Mouse (Mus musculus): ENCODE data around the gene Slc48a1. TPM values are rescaled to one million over a fixed set of nuclear protein-coding genes. Genes with fewer than 3 reads are reported as not detected.

Slc48a1 gene
- polyA plus RNA-seq, 1 experiment from 2014 or later: 46.8 TPM

DNA sequence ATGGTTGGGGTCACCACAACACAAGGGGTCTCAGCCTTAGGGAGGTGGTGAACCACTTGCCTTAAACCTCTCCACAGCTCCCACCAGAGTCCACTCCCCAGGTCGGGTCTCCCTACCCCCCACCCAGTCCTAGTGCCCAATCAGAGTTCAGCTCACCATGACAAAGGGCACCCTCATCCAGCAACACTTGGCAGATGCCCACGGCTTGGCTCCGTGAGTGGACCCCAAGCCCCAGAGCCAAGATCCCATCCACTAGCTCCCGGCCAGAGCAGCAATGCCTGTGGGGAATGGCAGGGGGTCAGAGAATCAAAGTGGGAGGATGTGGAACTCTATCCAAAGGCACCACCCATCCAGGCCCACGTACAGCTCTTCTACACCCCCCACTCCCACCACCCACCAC lies 17.4 kb upstream of the Slc48a1 start:
- ATAC-seq (ENCODE audit: low read depth): no peak
- WGBS: 62% methylated on average over 5 of the region's 5 CpGs
- H3K4me3 ChIP-seq (ENCODE audit: low read length): no peak overlapping the region
- no peaks in the 10 kb centered on the region for H3K27me3 ChIP-seq (ENCODE audit: control insufficient read depth, insufficient read depth, low read depth, low read length)
- peaks cover 35% of the 10 kb centered on the region for H3K4me1 ChIP-seq (replicated peaks; ENCODE audit: control insufficient read depth, insufficient read depth, low read length)
- no peak overlapping the region for H3K9ac ChIP-seq (ENCODE audit: low read length)
- no peak overlapping the region for H3K4me2 ChIP-seq (ENCODE audit: low read depth, low read length)
- H3K9me3 ChIP-seq (ENCODE audit: control insufficient read depth, low read length): no peaks in the 10 kb centered on the region
- H3K27ac ChIP-seq (ENCODE audit: low read length): no peak overlapping the region
- H3K36me3 ChIP-seq (ENCODE audit: control insufficient read depth, insufficient read depth, low read length): no peaks in the 10 kb centered on the region; the same call in 1 of the 2 replicates

- Histone ChIP-seq H3K9me3 (ENCODE audit: control insufficient read depth, low read length) (no peaks in the 10 kb centered on the region), H3K36me3 (ENCODE audit: control insufficient read depth, insufficient read depth, low read length) (no peaks in the 10 kb centered on the region; the same call in 1 of the 2 replicates), H3K4me3 (ENCODE audit: low read length) (no peak overlapping the region), H3K27ac (ENCODE audit: low read length) (peak overlapping the region; percentile 78), H3K9ac (ENCODE audit: low read length) (peak overlapping the region; percentile 47; the same call in 1 of the 2 replicates), H3K27me3 (ENCODE audit: control insufficient read depth, insufficient read depth, low read depth, low read length) (no peaks in the 10 kb centered on the region), H3K4me1 (replicated peaks; ENCODE audit: control insufficient read depth, insufficient read depth, low read length) (peaks cover 40% of the 10 kb centered on the region), H3K4me2 (ENCODE audit: low read depth, low read length) (peak overlapping the region; percentile 25; the same call in 1 of the 2 replicates)
- 46% methylated on average over 13 of the region's 13 CpGs for WGBS
- 0 out of 2 replicates have a peak, but pooled peaks have one; percentile 4 for ATAC-seq (ENCODE audit: low read depth)
These were observed 16.9 kb upstream of the Slc48a1 start for GRCm38 (mm10) chr15:97761438-97761837.

DNA sequence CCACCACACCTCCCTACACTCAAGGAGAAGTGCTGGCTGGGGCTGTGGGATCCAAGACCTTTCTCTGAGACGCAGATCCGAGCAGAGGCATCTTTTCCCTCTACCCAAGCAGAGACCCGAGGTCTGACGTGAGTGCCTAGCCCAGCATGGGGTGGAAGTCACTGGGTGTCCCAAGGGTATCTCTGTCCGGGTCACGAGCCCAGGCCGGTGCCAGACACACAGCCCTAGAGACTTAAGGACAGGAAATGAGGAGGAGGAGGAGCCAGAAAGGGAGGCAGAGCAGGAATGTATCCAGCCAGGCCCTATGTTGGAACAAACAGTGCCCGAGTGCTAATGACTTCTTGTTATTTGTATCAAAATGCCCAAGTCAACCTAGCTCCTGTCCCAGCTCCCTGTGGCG lies 15.6 kb upstream of the Slc48a1 start:
- Histone ChIP-seq H3K4me3 (ENCODE audit: low read length) (no peak overlapping the region), H3K9ac (ENCODE audit: low read length) (no peak overlapping the region), H3K27ac (ENCODE audit: low read length) (peak overlapping the region; percentile 78), H3K4me1 (replicated peaks; ENCODE audit: control insufficient read depth, insufficient read depth, low read length) (peaks cover 49% of the 10 kb centered on the region), H3K36me3 (ENCODE audit: control insufficient read depth, insufficient read depth, low read length) (no peaks in the 10 kb centered on the region; the same call in 1 of the 2 replicates), H3K4me2 (ENCODE audit: low read depth, low read length) (no peak overlapping the region), H3K9me3 (ENCODE audit: control insufficient read depth, low read length) (no peaks in the 10 kb centered on the region), H3K27me3 (ENCODE audit: control insufficient read depth, insufficient read depth, low read depth, low read length) (peaks cover 3% of the 10 kb centered on the region; the same call in 1 of the 2 replicates)
- 47% methylated on average over 9 of the region's 9 CpGs for whole genome bisulfite sequencing
- no peak for ATAC-seq (ENCODE audit: low read depth)

DNA sequence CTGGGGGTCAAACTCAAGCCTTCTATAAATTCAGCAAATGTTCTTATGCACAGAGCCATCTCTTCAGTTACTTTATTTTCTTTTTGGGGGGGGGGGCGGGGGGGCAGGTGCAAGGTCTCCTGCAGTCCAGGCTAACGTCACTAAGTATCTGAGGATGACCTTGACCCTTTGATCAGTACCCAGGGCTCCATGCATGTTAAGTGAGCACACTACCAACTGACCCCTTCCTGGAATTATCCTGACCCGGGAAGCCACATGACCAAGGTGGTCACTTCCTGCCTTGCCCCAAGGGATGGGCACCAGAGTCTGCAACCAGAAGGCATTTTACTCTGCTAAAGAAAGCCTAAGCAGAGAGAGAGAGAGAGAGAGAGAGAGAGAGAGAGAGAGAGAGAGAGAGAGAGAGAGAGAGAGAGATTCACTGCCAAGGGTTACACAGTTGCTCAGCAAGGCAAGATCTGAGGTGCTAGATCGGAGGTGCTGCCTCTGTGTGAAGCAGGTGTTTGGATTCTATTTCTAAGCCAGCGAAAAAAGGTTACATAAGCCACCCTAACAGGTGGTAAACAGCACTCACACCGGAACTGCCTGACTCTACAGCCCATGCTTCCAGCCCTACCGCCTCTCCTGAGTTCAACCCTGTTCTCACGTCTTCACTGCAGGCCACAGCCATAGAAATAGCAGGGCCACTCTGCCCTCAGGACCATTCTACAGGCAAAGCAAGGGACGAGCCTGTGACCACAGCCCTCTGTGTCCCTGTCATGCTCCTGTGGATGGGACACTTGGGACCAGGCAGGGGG lies 14.9 kb upstream of the Slc48a1 start:
- 54% methylated on average over 9 of the region's 9 CpGs for WGBS
- no peak overlapping the region for H3K4me2 ChIP-seq (ENCODE audit: low read depth, low read length)
- no peaks in the 10 kb centered on the region for H3K9me3 ChIP-seq (ENCODE audit: control insufficient read depth, low read length)
- no peak overlapping the region for H3K27ac ChIP-seq (ENCODE audit: low read length)
- H3K4me1 ChIP-seq (replicated peaks; ENCODE audit: control insufficient read depth, insufficient read depth, low read length): peaks cover 52% of the 10 kb centered on the region
- no peak overlapping the region for H3K4me3 ChIP-seq (ENCODE audit: low read length)
- peaks cover 3% of the 10 kb centered on the region; the same call in 1 of the 2 replicates for H3K27me3 ChIP-seq (ENCODE audit: control insufficient read depth, insufficient read depth, low read depth, low read length)
- no peak for ATAC-seq (ENCODE audit: low read depth)
- no peak overlapping the region for H3K9ac ChIP-seq (ENCODE audit: low read length)
- H3K36me3 ChIP-seq (ENCODE audit: control insufficient read depth, insufficient read depth, low read length): no peaks in the 10 kb centered on the region; the same call in 1 of the 2 replicates

DNA sequence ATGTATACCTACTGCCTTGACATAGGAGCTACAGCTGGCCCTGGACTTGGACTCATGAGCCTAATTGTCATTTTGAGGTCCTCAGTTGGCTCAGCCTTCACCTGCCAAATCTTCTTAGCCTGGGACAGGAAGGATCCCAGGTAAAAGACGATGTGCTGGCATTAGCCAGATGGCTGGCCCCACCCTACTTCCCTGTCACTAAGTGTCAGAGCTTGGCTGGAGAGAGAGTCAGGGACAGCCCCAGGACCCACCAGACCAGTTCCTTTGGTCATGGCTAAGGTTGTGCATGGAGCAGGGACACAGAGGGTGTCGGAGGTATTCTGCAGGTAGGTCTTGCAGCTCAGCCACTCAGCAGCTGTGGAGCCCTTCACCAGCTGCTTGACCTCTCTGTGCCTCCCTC lies 13.8 kb upstream of the Slc48a1 start:
- ATAC-seq (ENCODE audit: low read depth): no peak
- Histone ChIP-seq H3K4me1 (replicated peaks; ENCODE audit: control insufficient read depth, insufficient read depth, low read length) (peaks cover 56% of the 10 kb centered on the region), H3K4me2 (ENCODE audit: low read depth, low read length) (no peak overlapping the region), H3K4me3 (ENCODE audit: low read length) (no peak overlapping the region), H3K36me3 (ENCODE audit: control insufficient read depth, insufficient read depth, low read length) (no peaks in the 10 kb centered on the region; the same call in 1 of the 2 replicates), H3K9me3 (ENCODE audit: control insufficient read depth, low read length) (no peaks in the 10 kb centered on the region), H3K9ac (ENCODE audit: low read length) (no peak overlapping the region), H3K27ac (ENCODE audit: low read length) (0 out of 2 replicates have a peak overlapping the region, but pooled peaks have one; percentile 1), H3K27me3 (ENCODE audit: control insufficient read depth, insufficient read depth, low read depth, low read length) (peaks cover 3% of the 10 kb centered on the region; the same call in 1 of the 2 replicates)
- WGBS: 45% methylated on average over 2 of the region's 2 CpGs

DNA sequence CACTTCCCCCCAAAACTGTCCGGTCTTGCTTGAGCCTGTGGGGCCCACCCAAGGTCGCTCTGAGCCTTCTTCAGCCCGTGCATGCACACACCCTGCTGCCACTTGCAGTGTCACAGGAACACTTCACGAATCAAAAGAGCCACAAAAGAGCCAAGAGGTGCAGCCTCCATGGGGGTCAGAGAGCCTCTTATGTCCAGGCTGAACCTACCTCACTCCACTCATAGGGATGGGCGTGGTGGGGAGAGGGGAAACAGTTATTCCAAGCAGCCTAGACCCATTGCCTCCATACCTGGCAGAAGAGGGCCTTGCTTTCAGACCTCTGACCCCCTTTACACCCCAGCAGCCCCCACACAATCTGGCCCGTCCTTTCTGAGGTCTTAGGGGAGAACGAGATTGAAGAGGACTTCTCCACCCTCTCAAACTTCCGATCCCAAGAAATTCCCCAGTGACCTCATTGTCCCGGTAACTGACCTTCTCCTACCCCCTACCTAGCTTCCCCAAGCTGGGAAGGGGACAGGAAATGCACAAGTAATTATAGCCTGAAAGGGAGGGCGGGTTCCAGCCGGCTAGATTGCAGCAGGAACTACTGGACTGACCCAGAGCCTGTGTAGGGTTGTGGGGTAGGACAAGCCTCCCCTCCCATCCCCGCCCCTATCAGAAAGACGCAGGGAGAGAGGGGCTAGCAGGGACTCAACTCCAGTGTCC lies 13.1 kb upstream of the Slc48a1 start:
- WGBS: 27% methylated on average over 13 of the region's 13 CpGs
- H3K27me3 ChIP-seq (ENCODE audit: control insufficient read depth, insufficient read depth, low read depth, low read length): peaks cover 3% of the 10 kb centered on the region; the same call in 1 of the 2 replicates
- peak overlapping the region; percentile 60 for H3K4me3 ChIP-seq (ENCODE audit: low read length)
- H3K27ac ChIP-seq (ENCODE audit: low read length): no peak overlapping the region
- H3K9me3 ChIP-seq (ENCODE audit: control insufficient read depth, low read length): no peaks in the 10 kb centered on the region
- H3K4me1 ChIP-seq (replicated peaks; ENCODE audit: control insufficient read depth, insufficient read depth, low read length): peaks cover 56% of the 10 kb centered on the region
- H3K36me3 ChIP-seq (ENCODE audit: control insufficient read depth, insufficient read depth, low read length): no peaks in the 10 kb centered on the region; the same call in 1 of the 2 replicates
- H3K9ac ChIP-seq (ENCODE audit: low read length): peak overlapping the region; percentile 51
- no peak for ATAC-seq (ENCODE audit: low read depth)
- H3K4me2 ChIP-seq (ENCODE audit: low read depth, low read length): peak overlapping the region; percentile 98

DNA sequence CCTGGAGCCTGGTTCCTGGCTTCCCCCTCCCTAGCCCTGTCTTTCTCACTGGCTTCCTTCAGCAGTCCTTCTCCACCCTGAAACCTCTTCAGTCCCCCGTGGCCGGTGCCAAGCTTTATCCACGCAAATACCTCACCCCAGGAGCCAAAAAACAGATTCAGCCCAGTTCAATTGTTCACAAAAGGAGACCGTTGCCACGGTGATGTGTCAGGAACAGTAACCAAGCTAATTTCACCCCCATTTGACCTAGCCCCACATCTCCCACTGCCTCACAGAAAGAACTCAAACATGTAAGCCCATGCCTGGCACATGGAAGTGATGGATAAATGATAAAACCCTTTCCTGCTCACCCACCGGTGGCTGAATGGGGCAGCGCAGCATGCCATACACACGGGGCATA lies 12.1 kb upstream of the Slc48a1 start:
- ATAC-seq (ENCODE audit: low read depth): no peak
- H3K36me3 ChIP-seq (ENCODE audit: control insufficient read depth, insufficient read depth, low read length): no peaks in the 10 kb centered on the region
- H3K27me3 ChIP-seq (ENCODE audit: control insufficient read depth, insufficient read depth, low read depth, low read length): peaks cover 3% of the 10 kb centered on the region; the same call in 1 of the 2 replicates
- H3K4me1 ChIP-seq (replicated peaks; ENCODE audit: control insufficient read depth, insufficient read depth, low read length): peaks cover 53% of the 10 kb centered on the region
- H3K9me3 ChIP-seq (ENCODE audit: control insufficient read depth, low read length): no peaks in the 10 kb centered on the region
- H3K9ac ChIP-seq (ENCODE audit: low read length): peak overlapping the region; percentile 82
- H3K4me2 ChIP-seq (ENCODE audit: low read depth, low read length): peak overlapping the region; percentile 98
- 19% methylated on average over 8 of the region's 8 CpGs for WGBS
- H3K27ac ChIP-seq (ENCODE audit: low read length): peak overlapping the region; percentile 43; the same call in 1 of the 2 replicates
- peak overlapping the region; percentile 60 for H3K4me3 ChIP-seq (ENCODE audit: low read length)

DNA sequence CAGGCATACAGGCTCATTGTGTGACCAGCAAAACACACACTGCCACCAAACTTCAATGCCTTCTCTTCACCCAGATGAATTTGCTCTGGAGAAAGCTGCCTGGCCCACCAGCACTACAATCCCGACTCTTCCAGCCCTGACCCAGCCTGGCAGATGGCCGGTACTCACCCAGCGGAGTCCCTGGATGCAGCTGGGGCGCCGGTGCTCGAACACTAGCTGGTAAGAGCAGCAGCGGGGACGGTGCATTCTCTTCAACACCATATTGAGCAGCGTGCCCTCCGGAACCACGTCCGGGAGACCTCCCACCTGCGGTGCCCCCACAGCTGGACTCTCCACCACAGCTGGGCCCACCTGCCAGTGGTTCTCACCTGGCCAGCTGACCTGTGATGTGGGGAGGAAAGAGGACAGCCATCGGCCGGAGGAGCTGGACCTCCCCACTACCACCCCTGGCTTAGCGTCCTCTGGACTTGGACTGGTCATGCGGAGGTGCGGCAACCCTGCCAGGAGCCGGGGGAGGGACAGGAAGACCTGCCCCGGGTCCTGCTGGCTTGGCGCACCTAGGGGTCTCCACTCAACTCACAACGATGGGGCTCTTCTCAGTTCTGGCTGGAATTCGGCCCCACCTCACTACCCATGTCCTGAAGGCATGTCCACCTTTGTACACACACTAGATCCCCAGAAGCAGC lies 11.6 kb upstream of the Slc48a1 start:
- WGBS: 9% methylated on average over 22 of the region's 23 CpGs
- Histone ChIP-seq H3K4me3 (ENCODE audit: low read length) (peak overlapping the region; percentile 60), H3K27me3 (ENCODE audit: control insufficient read depth, insufficient read depth, low read depth, low read length) (peaks cover 3% of the 10 kb centered on the region; the same call in 1 of the 2 replicates), H3K27ac (ENCODE audit: low read length) (peak overlapping the region; percentile 89), H3K36me3 (ENCODE audit: control insufficient read depth, insufficient read depth, low read length) (no peaks in the 10 kb centered on the region), H3K4me2 (ENCODE audit: low read depth, low read length) (peak overlapping the region; percentile 98), H3K4me1 (replicated peaks; ENCODE audit: control insufficient read depth, insufficient read depth, low read length) (peaks cover 52% of the 10 kb centered on the region), H3K9me3 (ENCODE audit: control insufficient read depth, low read length) (no peaks in the 10 kb centered on the region), H3K9ac (ENCODE audit: low read length) (peak overlapping the region; percentile 82)
- no peak; the same call in 1 of the 2 replicates for ATAC-seq (ENCODE audit: low read depth)
